Mouse (Mus musculus): ENCODE measurements around the gene Lrrn4cl.
"Not testable (repeated sequence)": the region's sequence is repeated elsewhere in the genome, so short reads cannot be mapped to it uniquely, and the experiment has no call there.

The Lrrn4cl gene

DNA sequence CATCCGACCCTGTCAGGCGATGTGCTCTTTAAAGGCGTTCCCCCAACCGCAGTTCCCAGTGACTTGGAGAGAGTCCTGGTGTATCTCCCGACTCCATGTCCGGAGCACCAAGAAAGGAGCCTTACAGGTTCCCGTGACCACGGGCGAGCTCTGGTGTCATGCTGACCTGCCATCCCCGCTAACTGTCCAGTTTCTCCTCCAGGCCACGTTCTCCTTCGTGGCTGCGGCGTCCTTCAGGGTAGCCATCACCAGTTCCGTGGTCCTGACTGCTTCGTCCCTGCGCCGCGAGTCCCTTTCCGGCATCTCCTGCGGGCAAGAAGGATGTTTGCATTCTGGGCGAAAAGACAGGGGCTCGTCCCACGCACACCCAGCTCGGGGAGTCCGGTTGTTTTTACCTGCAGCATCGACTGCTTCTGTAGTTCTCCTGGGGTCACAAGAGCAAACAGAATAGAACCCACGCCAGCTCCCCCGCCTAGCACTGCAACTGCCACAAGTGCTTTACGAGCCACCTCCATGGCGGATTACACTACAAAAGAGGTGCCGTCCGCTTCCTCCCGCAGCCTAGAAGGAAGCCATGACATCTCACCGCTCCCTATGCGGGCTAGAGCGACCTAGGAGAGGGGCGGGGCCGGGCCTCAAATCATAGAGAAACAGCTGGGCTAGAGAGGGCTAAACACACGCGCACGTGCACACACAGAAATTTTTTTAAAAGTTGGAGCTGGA is 29.9 kb downstream of the Lrrn4cl start, which contains the start of gene Uqcc3:
Gene Uqcc3 (minus strand): TSS at position 613 of the 723 bp plus-strand sequence.
- DNase-seq (ENCODE audit: low read depth, low spot score), result peak; percentile 80

DNA sequence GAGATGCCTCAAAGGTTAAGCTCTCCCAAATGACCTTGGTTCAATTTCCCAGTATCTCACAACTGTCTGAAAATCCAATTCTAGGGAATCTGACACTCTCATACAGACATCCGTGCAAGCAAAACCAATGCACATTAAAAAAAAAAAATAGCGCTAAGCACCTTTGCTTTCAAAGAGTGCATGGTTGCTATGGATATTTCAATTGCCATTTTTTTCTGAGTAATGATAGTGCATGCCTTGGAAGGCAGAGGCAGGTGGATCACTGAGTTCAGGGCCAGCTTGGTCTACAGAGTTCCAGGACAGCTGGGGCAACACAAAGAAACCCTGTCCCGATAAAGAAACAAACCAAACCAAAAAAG is 30.4 kb downstream of the Lrrn4cl start:
- DNase-seq (ENCODE audit: low read depth, low spot score), result no peak

DNA sequence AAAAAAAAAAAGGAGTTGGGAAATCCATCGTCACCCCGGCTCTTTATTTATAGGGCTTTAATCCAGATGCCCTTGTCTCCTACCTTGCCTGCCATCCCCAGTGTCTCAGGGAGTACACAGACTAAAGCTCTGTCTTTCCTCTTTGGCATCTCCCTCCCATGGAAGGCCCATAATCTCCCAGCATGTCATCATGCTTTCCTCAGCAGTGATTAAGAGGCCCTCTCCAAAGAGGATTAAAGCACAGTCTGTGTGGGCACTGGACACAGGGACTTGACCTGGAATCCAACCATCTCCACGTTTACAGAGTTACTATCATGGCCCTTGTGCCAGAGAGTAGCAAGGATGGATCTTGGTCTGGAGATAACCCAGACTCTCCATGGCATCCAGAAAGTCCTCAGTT is 33.0 kb downstream of the Lrrn4cl start, which contains the start of the genes Lbhd1 and Gm49403:
Gene Lbhd1 (plus strand): TSS at position 117 of the 400 bp plus-strand sequence.
Gene Gm49403 (plus strand): TSS at position 315 of the 400 bp plus-strand sequence.
- DNase-seq (ENCODE audit: low read depth, low spot score), result peak; percentile 95

DNA sequence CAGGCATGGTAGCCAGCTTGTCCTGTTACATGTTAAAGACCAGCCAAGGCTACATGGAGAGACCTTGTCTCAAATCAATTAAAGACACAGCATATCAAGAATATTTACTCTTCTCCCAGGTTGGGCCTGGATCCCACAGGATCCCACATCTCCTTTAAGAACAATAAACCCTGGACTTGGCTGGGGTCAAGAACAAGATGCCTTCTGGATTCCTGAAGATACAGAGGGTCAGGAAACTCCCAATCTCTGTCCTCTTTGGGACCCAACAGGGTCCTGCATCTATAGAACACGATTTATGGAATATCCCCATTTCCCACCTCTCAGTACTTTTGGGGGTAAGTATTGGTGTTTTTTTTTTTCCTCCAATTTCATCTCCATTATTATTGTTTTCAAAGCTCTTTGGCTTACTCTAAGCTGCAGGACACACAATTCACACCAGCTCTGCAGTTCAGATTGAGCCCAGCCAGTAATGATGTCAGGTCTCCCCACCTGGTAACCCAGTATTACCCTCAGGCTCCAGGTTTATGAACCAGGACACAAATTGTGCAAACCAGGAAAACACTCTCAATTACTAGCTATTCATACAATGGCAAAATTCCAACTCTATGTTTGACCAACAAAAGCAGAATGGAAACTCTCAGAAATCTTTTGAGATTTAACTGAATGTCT is 36.5 kb downstream of the Lrrn4cl start:
- DNase-seq (ENCODE audit: low read depth, low spot score), result no peak

DNA sequence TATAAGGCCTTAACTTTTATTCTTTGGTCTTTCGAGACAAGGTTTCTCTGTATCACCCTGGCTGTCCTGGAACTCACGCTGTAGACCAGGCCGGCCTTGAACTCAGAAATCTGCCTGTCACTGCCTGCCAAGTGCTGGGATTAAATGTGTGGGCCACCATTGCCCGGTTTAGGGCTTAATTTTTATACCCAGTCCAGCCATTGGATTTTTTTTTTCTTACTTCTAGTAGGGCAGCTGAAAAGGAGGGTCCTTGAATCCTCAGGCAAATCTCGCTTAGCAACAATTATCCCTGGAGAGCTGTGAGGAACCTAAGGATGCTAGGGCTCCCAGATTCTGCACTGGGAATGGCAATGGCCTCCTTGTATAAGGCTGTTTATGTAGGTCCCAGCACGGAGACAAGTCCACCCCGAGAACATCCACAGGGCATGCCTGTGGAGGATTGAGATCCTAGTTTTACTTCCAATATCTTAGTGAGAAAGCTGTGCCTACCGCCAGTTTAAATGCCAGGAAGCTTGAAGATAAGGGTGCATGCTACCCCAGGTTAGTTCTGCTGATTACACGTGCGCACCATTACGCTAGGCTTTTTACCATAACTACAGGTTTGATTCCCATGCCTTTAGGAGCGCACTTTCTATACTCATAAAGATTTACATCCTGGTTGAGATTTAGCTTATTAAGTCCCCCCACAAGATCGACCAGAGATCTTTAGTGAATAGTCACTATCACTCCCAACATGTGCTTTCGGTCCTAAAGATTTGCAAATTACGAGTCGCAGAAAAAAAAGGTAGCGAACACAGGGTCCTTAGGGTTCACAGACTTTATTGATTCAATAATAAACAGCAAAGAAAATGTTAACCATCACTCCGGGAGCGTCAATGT is 37.3 kb downstream of the Lrrn4cl start:
- DNase-seq (ENCODE audit: low read depth, low spot score), result no peak

DNA sequence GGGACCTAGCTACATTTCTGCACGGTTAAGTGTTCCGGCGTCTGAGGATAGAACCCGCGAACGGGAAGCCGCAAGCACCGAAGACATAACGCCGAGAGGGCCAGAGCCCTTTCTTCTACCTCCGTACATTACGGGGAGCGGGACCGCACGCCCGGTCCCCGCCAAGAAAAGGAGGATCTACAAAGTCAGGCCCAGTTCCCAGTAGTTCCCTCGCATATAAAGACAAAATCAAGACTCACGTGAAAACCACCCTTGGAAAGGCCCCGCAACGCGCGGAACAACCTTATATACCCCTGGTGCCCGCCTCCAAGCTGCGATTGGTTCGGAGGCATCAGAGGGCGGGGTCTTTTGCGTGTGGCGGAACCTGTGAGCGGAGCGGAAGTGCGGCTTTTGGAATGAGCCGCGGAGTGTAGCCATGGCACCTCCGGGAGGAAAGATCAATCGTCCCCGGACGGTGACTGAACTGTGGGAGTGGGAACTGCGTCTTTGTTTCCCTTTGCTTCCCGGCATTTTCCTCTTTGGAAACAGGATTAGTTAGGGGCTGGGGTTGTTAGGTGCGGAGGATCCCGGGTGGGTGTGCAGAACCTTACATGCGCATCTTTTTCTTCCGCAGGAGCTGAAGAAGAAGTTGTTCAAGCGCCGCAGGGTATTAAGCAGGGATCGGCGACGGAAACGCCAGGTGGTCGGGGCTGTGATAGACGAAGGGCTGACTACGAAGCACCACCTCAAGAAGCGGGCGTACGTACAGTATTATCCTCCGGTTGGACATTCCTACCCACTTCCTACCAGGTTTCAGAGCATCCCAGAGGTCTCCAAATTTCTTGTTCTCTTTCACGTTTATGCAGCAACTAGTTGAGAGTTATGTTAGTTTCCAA is 38.2 kb downstream of the Lrrn4cl start, which contains the start of the genes 1810009A15Rik and Gm49416:
Gene 1810009A15Rik (plus strand): TSS at position 343 of the 875 bp plus-strand sequence.
Gene Gm49416 (plus strand): TSS at position 416 of the 875 bp plus-strand sequence.
- DNase-seq (ENCODE audit: low read depth, low spot score), result peak; percentile 86

DNA sequence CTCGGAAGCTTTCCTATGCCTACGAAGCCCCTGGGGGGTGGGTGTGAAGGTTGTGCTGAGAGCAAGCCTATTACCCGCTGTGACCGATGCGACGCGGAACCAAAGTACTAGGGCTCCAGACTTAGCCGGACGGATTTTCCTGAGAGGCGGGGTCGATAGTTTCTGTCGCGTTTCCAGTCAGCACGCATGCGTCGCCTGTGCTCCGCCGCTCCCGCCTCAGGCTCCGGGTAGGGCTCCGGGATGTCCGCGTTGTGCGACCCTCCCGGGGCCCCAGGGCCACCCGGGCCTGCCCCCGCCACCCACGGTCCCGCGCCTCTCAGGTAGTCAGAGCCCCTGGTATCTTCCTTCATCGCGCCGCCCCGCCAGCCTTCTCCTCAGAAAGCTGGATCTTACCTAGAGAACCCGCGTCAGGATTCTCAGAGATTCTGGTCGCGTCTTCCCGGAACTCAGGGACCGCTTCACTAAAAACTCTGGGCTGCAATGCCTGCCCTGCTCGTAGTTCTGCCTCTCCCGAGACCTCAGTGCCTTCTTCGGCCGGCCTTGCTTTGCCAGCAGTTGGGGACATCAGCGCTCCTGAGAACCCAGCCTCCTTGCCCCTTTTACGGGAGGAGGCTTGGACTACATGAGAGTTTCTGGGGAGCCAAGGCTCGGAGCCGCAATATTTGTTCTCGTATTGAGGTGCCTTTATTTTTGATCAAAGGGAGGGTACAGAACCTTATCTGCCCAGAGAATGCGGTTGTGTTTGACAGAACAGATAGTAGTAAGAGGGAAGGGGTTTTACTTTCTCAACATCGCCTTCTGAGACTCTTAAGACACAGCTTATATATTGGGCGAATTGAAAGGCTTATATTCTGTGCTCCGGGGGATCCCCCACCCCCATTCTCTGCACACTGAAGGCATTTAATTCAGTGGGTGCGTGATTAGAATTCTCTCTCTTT is 42.5 kb downstream of the Lrrn4cl start, which contains the start of gene Ints5:
Gene Ints5 (plus strand): TSS at position 177 of the 938 bp plus-strand sequence.
- peak; percentile 82 for DNase-seq (ENCODE audit: low read depth, low spot score)

DNA sequence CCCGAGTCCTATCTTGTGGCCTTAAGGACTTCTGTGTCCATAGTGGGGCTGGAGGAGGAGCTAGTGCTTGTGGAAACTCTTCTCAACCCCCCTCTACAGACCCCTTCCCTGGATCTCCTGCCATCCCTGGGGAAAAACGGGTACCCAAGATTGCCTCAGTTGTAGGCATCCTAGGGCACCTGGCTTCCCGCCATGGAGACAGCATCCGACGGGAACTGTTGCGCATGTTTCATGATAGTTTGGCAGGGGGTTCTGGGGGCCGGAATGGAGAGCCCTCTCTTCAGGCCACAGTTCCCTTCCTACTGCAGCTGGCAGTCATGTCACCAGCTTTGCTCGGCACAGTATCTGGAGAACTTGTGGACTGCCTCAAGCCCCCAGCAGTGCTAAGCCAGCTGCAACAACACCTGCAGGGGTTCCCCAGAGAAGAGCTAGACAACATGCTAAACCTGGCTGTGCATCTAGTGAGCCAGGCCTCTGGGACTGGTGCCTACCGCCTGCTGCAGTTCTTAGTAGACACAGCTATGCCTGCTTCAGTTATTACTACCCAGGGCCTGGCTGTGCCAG is 44.9 kb downstream of the Lrrn4cl start:
- DNase-seq (ENCODE audit: low read depth, low spot score), result no peak

DNA sequence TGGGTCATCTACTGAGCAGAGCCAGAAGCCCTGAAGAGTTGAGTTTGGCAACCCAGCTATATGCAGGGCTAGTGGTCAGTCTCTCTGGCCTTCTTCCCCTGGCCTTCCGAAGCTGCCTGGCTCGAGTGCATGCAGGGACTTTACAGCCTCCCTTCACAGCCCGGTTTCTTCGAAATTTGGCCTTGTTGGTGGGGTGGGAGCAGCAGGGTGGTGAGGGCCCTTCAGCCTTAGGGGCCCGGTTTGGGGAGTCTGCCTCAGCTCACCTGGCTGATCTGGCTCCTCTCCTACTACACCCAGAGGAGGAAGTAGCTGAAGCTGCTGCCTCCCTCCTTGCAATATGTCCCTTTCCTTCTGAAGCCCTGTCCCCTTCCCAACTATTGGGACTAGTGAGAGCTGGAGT is 45.7 kb downstream of the Lrrn4cl start:
- not testable (repeated sequence) for DNase-seq (ENCODE audit: low read depth, low spot score)

DNA sequence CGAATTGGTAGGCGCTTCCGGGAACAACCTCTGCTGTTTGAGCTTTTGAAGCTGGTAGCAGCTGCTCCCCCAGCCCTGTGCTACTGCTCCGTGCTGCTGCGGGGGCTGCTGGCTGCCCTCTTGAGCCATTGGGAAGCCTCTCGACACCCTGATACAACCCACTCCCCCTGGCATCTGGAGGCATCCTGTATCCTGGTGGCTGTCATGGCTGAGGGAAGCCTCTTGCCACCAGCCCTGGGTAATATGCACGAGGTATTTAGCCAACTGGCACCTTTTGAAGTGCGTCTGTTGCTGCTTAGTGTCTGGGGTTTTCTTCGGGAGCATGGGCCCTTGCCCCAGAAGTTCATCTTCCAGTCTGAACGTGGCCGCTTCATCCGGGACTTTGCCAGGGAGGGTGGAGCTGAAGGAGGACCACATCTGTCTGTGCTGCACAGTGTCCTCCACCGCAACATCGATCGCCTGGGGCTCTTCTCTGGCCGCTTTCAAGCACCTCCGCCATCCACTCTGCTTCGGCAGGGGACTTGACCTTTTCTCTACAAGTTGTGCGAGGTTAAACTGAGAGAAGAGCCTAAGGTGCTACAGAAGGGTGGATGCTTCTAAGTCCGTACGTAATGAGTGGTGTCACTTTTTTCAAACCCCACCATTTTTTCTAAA is 46.8 kb downstream of the Lrrn4cl start:
- not testable (repeated sequence) for DNase-seq (ENCODE audit: low read depth, low spot score)

DNA sequence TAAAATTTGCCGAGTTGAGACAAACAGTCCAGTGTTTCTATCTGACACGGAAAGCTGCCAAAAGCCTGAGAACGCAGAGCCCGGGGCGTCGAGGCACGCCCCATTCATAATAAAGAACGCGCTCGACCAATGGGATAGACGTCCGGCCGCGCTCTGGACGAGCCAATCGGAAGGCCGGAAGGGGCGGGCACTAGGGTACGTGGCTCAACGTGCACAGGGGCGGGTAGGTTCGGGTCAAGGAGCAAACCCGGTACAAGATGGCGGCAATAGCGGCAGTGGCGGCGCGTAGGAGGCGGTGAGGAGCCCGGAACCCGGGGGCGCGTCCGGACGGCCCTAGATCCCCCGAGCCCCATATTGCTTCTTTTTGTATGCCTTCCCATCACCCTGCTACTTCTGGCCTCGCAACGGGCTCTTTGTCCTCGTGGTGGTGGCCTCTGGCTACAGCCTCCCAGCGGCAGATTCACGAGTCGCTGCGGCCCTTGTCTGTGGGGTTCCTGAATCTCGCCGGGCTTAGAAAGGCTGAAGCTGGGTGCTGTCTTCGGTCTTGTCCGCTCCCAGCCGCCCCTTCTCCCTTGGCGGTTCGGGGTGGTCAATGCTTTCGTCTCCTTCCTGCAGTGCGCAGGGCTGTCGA is 47.4 kb downstream of the Lrrn4cl start, which contains the start of gene Ganab:
Gene Ganab (plus strand): TSS at position 207 of the 631 bp plus-strand sequence.
- DNase-seq (ENCODE audit: low read depth, low spot score), result peak; percentile 87

DNA sequence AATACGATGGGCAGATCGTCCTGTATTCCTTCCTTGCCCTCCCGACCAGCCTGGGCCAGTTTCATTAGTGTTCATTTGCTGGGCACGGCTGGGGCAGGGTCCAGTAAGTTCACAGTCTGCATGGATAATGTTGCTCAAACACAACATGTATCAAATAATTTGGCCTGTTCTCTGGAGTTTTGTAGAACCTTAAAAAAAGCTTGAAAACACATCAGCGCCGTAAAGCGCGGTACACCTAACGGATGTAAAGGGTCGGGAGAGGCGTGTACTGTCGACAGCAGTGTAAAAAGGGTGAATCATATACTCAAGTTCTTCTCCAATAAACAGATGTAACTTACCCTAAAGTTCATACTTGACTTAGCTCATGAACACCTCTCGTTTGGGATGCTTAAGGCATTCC is 48.0 kb downstream of the Lrrn4cl start:
- DNase-seq (ENCODE audit: low read depth, low spot score), result no peak

DNA sequence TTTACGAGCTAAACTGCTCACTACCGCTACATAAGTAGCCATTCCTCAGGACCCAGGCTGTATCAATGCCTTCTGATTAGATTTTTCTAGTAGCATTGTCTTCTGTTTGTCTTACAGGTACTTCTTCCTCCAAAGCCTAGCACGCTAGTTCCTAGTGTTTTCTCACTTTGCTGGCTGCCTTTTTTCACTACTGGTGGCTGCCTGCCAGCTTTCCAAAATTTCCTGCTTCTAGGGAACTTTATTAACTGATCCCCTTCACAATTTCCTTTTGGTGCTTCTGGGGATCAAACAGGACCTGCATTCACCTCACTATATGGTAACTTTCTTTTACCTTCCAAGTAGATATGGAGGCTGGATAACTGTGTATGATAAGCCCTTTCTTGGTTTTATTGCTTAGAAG is 48.5 kb downstream of the Lrrn4cl start:
- DNase-seq (ENCODE audit: low read depth, low spot score), result no peak

DNA sequence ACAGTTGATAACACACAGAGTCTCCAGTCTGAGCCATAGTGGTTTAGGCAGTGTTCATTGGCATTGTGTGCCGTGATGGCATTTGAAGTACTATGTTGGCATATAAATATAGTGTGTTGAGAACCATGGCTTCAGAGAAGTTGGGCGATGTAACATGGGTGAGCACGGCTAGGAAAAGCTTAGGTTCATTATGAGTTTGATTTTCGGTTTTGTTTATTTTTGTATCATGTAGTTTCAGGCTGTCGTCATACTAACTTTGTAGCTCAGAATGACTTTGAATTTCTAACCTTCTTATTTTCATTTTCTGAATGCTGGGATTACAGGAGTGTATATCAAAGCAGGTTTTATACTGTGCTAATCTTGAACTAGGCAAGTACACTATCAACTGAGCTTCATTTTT is 52.8 kb downstream of the Lrrn4cl start:
- no peak for DNase-seq (ENCODE audit: low read depth, low spot score)
